Mouse (Mus musculus): ENCODE measurements around the gene Hpcal1. TPM values are rescaled to one million over a fixed set of nuclear protein-coding genes. Genes with fewer than 3 reads are reported as not detected.

The Hpcal1 gene
- polyA plus RNA-seq, 1 experiment from 2014 or later, result 36.6 TPM

- Histone ChIP-seq H3K9me3 (no peaks in the 10 kb centered on the region), H3K4me2 (peak overlapping the region; percentile 95), H3K36me3 (replicated peaks) (no peaks in the 10 kb centered on the region), H3K27ac (no peak overlapping the region), H3K27me3 (0 out of 2 replicates have a peak, but pooled peaks cover 5% of the 10 kb centered on the region), H3K4me1 (peaks cover 40% of the 10 kb centered on the region), H3K4me3 (replicated peaks) (peak overlapping the region; percentile 78), H3K9ac (peak overlapping the region; percentile 88)
- ATAC-seq (ENCODE audit: low FRiP score), result peak; percentile 44
- under 1% methylated on average over 30 of the region's 30 CpGs for WGBS
These were observed 742 bp downstream of the Hpcal1 start for GRCm38 (mm10) chr12:17691320-17691876.

DNA sequence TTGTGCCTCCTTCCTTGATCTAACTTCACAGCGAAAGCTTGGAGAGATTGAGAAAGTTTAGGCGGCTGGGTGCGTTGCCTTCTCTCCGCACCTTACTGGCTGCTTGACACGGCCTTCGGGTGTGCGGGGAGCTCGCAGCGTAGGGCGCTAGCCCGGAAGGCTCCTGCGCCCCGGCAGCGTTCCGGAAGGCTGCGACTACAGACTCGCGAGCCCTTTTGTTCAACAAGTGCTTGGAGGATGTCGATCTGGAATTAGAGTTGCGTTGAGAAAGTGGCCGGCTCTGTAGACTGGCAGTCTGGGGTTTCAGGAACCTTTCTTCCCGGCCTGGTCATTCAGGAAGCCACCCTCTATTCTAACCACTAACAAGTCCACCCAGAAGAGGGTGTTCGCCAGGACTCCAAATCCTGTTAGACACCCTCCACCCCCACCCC lies 1.2 kb downstream of the Hpcal1 start:
- under 1% methylated on average over 23 of the region's 23 CpGs for WGBS
- H3K9ac ChIP-seq, result peak overlapping the region; percentile 88
- peak overlapping the region; percentile 95 for H3K4me2 ChIP-seq
- H3K27me3 ChIP-seq, result 0 out of 2 replicates have a peak, but pooled peaks cover 5% of the 10 kb centered on the region
- peak overlapping the region; percentile 78 for H3K4me3 ChIP-seq (replicated peaks)
- H3K36me3 ChIP-seq (replicated peaks), result no peaks in the 10 kb centered on the region
- H3K4me1 ChIP-seq, result peaks cover 44% of the 10 kb centered on the region
- no peak for ATAC-seq (ENCODE audit: low FRiP score)
- no peak overlapping the region; the same call in 1 of the 2 replicates for H3K27ac ChIP-seq
- H3K9me3 ChIP-seq, result no peaks in the 10 kb centered on the region

GRCm38 (mm10) chr12:17692356-17692755 lies 1.7 kb downstream of the Hpcal1 start:
- Histone ChIP-seq H3K4me3 (replicated peaks) (peak overlapping the region; percentile 78), H3K9ac (peak overlapping the region; percentile 88), H3K27me3 (0 out of 2 replicates have a peak, but pooled peaks cover 5% of the 10 kb centered on the region), H3K4me1 (peaks cover 48% of the 10 kb centered on the region), H3K27ac (no peak overlapping the region), H3K4me2 (peak overlapping the region; percentile 95), H3K9me3 (no peaks in the 10 kb centered on the region), H3K36me3 (replicated peaks) (no peaks in the 10 kb centered on the region)
- no peak for ATAC-seq (ENCODE audit: low FRiP score)
- WGBS, result 25% methylated on average over 5 of the region's 5 CpGs

DNA sequence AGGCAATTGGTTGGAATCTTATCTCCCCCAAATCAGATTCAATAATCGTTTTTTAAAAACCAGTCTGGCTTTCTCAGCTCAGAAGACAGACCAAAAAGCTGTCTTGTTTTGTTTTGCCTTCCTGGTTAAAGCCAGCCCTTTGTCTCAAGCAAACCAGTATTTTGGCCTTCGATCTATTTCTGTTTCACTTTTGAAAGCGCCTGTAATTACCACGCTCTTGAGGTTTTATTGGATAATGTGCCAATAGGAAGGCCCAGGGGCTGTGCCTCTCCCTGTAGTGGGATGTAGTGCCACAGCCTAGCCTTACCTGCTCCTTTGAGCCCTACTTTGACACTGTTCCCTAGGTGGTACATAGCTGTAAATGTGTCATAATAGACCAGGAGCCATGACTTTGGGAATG lies 2.3 kb downstream of the Hpcal1 start:
- no peak overlapping the region for H3K9ac ChIP-seq
- ATAC-seq (ENCODE audit: low FRiP score), result no peak
- H3K27ac ChIP-seq, result no peak overlapping the region
- no peaks in the 10 kb centered on the region for H3K36me3 ChIP-seq (replicated peaks)
- peaks cover 54% of the 10 kb centered on the region for H3K4me1 ChIP-seq
- no peak overlapping the region for H3K4me3 ChIP-seq (replicated peaks)
- peak overlapping the region; percentile 95 for H3K4me2 ChIP-seq
- 0 out of 2 replicates have a peak, but pooled peaks cover 5% of the 10 kb centered on the region for H3K27me3 ChIP-seq
- WGBS, result 67% methylated on average over 4 of the region's 4 CpGs
- H3K9me3 ChIP-seq, result no peaks in the 10 kb centered on the region

DNA sequence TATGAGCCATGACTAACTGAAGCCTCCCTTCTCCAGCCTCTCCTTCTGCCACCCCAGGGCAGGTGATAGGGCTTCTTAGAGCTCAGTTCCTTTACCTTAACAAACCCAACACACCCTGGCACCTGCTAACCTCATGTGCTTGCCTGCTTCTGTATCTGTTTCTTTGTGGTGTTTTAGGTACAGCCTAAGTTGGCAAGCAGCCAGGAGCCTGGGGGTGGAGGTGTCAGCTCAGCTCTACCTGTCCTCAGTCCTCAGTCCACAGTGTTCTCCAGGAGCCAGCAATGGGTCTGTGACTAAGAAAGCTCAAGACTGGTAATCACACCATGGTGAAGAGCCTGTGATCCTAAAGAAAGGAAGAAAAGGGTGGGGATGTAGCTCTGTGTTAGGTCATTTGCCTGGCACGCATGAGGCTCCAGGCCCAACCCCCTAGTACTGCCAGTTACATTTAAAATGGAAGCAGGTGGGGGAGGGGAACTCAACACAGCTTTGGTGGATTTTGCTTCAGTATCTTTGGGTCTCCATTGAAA lies 4.0 kb downstream of the Hpcal1 start:
- Histone ChIP-seq H3K9me3 (no peaks in the 10 kb centered on the region), H3K27me3 (no peaks in the 10 kb centered on the region), H3K4me1 (peaks cover 71% of the 10 kb centered on the region), H3K36me3 (replicated peaks) (no peaks in the 10 kb centered on the region), H3K4me2 (no peak overlapping the region), H3K9ac (no peak overlapping the region), H3K27ac (no peak overlapping the region), H3K4me3 (replicated peaks) (no peak overlapping the region)
- no peak for ATAC-seq (ENCODE audit: low FRiP score)
- WGBS, result 94% methylated on average over 1 of the region's 1 CpGs

GRCm38 (mm10) chr12:17696395-17696794 lies 5.7 kb downstream of the Hpcal1 start:
- H3K9me3 ChIP-seq, result no peaks in the 10 kb centered on the region
- ATAC-seq (ENCODE audit: low FRiP score), result no peak
- no peaks in the 10 kb centered on the region for H3K36me3 ChIP-seq (replicated peaks)
- H3K4me3 ChIP-seq (replicated peaks), result no peak overlapping the region
- H3K9ac ChIP-seq, result no peak overlapping the region
- WGBS, result 88% methylated on average over 7 of the region's 7 CpGs
- H3K4me1 ChIP-seq, result peaks cover 73% of the 10 kb centered on the region
- H3K4me2 ChIP-seq, result no peak overlapping the region
- H3K27ac ChIP-seq, result no peak overlapping the region
- no peaks in the 10 kb centered on the region for H3K27me3 ChIP-seq

DNA sequence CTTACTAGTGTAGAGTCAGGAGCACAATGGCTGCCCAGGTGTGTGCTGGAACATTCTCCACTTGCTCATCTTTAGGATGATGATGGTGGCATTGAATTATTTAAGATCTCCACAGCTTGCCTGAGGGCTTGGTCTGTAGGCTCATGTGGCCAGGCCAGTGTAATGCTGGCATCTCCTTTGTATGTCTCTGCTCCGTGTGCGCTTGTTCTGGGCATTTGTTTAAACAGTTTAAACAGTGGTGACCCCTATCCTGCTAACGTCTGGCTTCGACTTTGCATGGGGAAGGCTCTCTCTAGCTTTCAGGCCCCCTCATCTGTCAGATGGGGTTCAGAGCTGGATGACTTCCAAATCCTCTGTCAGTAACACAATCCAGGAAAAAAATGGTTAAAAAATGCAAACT lies 8.3 kb downstream of the Hpcal1 start:
- Histone ChIP-seq H3K9me3 (no peaks in the 10 kb centered on the region), H3K9ac (no peak overlapping the region), H3K4me1 (peaks cover 58% of the 10 kb centered on the region), H3K36me3 (replicated peaks) (no peaks in the 10 kb centered on the region), H3K4me2 (no peak overlapping the region), H3K4me3 (replicated peaks) (no peak overlapping the region), H3K27me3 (no peaks in the 10 kb centered on the region), H3K27ac (peak overlapping the region; percentile 47; the same call in 1 of the 2 replicates)
- 0 out of 2 replicates have a peak, but pooled peaks have one; percentile 3 for ATAC-seq (ENCODE audit: low FRiP score)
- WGBS, result 34% methylated on average over 4 of the region's 4 CpGs

GRCm38 (mm10) chr12:17699480-17699879 lies 8.8 kb downstream of the Hpcal1 start:
- H3K27ac ChIP-seq, result peak overlapping the region; percentile 70
- H3K4me2 ChIP-seq, result no peak overlapping the region
- WGBS, result 55% methylated on average over 1 of the region's 1 CpGs
- no peaks in the 10 kb centered on the region for H3K27me3 ChIP-seq
- no peak overlapping the region for H3K4me3 ChIP-seq (replicated peaks)
- no peak overlapping the region for H3K9ac ChIP-seq
- no peaks in the 10 kb centered on the region for H3K9me3 ChIP-seq
- H3K4me1 ChIP-seq, result peaks cover 53% of the 10 kb centered on the region
- peak; percentile 76 for ATAC-seq (ENCODE audit: low FRiP score)
- H3K36me3 ChIP-seq (replicated peaks), result no peaks in the 10 kb centered on the region

DNA sequence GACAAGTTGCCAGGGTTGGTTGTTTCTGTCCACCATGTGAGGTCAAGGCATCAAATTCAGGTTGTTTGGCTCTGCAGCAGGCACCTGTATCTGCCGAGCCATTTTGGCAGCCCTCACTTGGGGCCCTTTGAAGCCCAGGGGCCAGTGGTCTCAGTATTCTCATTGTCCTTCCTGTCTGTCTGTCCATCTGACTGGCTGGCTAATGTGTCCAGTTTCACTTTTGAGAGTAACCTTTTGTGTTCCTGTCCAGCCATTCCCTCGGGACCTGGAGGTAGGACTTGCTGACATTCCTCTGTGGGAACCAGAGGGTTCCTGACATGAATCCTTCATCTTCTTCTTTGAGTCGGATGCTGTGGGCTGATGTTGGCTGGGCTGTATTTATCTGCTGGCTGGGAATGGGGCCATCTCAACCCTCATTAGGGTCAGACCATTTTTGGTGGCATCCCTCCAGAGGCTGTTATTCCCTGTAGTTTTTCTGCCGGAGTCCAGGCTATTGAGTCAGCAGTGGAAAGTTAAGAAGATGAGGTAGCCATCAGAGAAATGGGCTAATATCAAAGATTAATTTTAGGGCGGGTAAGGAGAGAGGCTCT lies 10.6 kb downstream of the Hpcal1 start:
- 59% methylated on average over 5 of the region's 5 CpGs for WGBS
- Histone ChIP-seq H3K4me1 (peaks cover 50% of the 10 kb centered on the region), H3K27ac (no peak overlapping the region)

DNA sequence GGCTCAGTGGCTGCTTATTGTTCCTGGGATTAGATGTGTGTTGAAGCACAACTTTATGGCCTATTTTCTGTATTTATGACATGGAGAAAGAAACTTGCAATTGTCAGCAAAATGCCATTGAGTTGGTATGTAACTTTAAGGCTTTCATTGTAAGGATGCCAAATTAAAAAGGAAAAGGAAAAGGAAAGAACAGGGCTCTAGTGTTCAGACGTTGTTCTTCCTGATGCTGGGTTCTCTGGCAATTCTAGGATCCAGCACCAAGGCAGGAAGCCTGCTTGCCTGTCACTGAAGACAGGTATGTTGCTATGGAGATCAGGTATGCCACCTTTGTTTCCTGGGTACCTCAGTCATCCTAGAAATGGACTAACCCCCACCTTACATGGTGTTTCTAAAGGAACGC lies 11.1 kb downstream of the Hpcal1 start:
- H3K4me2 ChIP-seq, result no peak overlapping the region
- peaks cover 47% of the 10 kb centered on the region for H3K4me1 ChIP-seq
- no peaks in the 10 kb centered on the region for H3K27me3 ChIP-seq
- no peak overlapping the region for H3K4me3 ChIP-seq (replicated peaks)
- H3K9me3 ChIP-seq, result no peaks in the 10 kb centered on the region
- ATAC-seq (ENCODE audit: low FRiP score), result no peak
- 75% methylated on average over 2 of the region's 2 CpGs for whole genome bisulfite sequencing
- H3K9ac ChIP-seq, result no peak overlapping the region
- no peaks in the 10 kb centered on the region for H3K36me3 ChIP-seq (replicated peaks)
- H3K27ac ChIP-seq, result 0 out of 2 replicates have a peak overlapping the region, but pooled peaks have one; percentile 19

More for the DNA sequence above, 10.6 kb downstream of the Hpcal1 start:
- Histone ChIP-seq H3K27me3 (no peaks in the 10 kb centered on the region), H3K36me3 (replicated peaks) (no peaks in the 10 kb centered on the region), H3K9ac (no peak overlapping the region), H3K4me3 (replicated peaks) (no peak overlapping the region), H3K4me2 (no peak overlapping the region), H3K9me3 (no peaks in the 10 kb centered on the region)
- ATAC-seq (ENCODE audit: low FRiP score), result no peak

DNA sequence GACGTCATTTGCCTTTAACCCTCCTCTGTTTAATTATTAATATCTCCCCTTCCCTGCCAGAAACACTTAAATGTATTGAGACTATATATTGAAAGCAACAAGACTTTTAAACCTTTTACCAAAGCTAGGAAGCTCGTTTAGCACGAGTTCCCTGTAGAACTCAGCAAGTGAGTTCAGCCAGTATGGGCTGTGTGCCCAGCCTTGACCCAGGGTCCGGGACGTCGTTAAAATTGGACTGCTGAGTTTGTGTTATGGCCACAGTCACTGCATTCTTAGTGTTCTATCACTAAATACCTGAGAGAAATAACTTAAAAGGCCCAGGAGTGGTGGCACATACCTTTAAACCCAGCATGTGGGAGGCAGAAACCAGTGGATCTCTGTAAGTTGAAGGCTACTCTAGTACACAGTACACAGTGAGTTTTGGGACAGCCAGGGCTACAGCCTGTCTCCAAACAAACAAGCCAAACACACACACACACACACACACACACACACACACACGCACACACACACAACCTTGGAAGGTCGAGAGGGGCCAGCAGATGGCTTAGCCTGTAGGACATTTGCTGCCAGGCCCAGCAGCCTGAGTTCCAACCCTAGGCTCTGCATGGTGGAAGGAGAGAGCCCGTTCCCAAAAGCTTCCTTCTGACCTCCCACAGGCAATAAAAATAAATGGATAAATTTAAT lies 11.7 kb downstream of the Hpcal1 start:
- no peak overlapping the region for H3K4me3 ChIP-seq (replicated peaks)
- peaks cover 41% of the 10 kb centered on the region for H3K4me1 ChIP-seq
- H3K9ac ChIP-seq, result no peak overlapping the region
- H3K27ac ChIP-seq, result 0 out of 2 replicates have a peak overlapping the region, but pooled peaks have one; percentile 19
- no peak overlapping the region for H3K4me2 ChIP-seq
- H3K9me3 ChIP-seq, result no peaks in the 10 kb centered on the region
- WGBS, result 66% methylated on average over 9 of the region's 9 CpGs
- H3K36me3 ChIP-seq (replicated peaks), result no peaks in the 10 kb centered on the region
- no peak for ATAC-seq (ENCODE audit: low FRiP score)
- H3K27me3 ChIP-seq, result no peaks in the 10 kb centered on the region

DNA sequence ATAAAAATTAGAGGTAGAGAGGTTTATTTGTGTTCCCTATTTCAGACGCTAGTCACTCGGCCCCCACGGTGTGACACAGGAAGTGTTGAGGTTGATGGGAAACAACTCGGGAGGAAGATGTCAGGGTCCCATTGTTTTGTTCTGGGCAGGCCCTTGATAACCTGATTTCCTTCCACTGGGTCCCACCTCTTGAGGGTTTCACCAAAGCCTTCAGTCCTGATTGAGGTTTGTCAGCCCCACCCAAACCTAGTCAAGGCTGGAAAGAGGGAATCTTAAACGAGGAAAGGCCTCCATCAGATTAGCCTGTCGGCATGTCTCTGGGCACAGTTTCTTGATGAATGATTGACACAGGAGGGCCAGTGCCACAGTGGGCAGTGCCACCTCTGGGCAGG lies 12.3 kb downstream of the Hpcal1 start:
- no peaks in the 10 kb centered on the region for H3K9me3 ChIP-seq
- H3K4me2 ChIP-seq, result no peak overlapping the region
- H3K4me1 ChIP-seq, result peaks cover 36% of the 10 kb centered on the region
- no peak for ATAC-seq (ENCODE audit: low FRiP score)
- 85% methylated on average over 6 of the region's 6 CpGs for WGBS
- H3K4me3 ChIP-seq (replicated peaks), result no peak overlapping the region
- no peak overlapping the region for H3K27ac ChIP-seq
- no peaks in the 10 kb centered on the region for H3K27me3 ChIP-seq
- H3K36me3 ChIP-seq (replicated peaks), result no peaks in the 10 kb centered on the region
- H3K9ac ChIP-seq, result no peak overlapping the region

Data from forebrain, embryonic 12.5 days (tissue).